Comparison of ENCODE assay signal across 18 mouse cellular contexts in the genomic region with DNA sequence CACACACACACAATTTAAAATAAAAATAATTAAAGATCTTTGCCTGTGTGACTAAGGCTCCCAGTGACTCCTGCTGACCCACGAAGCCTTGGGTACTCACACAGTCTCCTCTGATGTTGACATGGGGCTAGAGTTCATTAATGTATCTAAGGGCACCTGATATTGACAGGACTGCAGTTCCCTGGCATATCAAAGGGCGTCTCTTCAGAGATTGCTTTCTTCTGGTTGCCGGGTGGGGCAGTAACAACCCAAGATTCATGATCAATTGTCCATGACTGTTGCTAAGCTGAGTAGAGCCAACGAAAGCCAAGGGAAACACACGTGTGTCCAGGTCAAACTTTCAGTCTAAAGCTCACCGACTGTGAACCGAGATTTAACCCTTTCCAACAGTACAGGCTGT. TPM values are rescaled to one million over a fixed set of nuclear protein-coding genes. Genes with fewer than 3 reads are reported as not detected.
DNase-seq lines count a peak whose midpoint lies in the region; ATAC-seq lines count a peak whose summit lies in the region.
"Had no signal": no experiment of that assay in that cellular context is flagged by ENCODE, and none has a peak within 500 bp of the region (broad histone marks: within the 10 kb centered on the region; RNA-seq: fewer than 3 reads in every experiment).

No protein-coding gene starts in this region.

- H3K4me1 ChIP-seq in kidney, embryonic 14.5 days (ENCODE audit: control insufficient read depth, insufficient read depth, low read length): peaks cover 3% of the 10 kb centered on the region; the same call in 1 of the 2 replicates
- H3K4me1 ChIP-seq in midbrain, embryonic 16.5 days (ENCODE audit: control insufficient read depth, insufficient read depth, low read length): no peaks in the 10 kb centered on the region; the same call in 1 of the 2 replicates
- no peaks in the 10 kb centered on the region for H3K4me1 ChIP-seq in forebrain, embryonic 16.5 days (replicated peaks; ENCODE audit: control insufficient read depth, insufficient read depth, low read length)
- H3K4me1 ChIP-seq: forebrain, embryonic 13.5 days had no signal

- peak; percentile 71 for ATAC-seq in kidney, embryonic 14.5 days (ENCODE audit: low FRiP score, low TSS enrichment)
- ATAC-seq in monocyte, adult 5-6 weeks (replicated peaks; ENCODE audit: insufficient number of reproducible peaks, low FRiP score, low TSS enrichment, poor library complexity, severe bottlenecking): peak; percentile 18; the same call in 1 of the 2 replicates
- no peak for ATAC-seq in midbrain, embryonic 16.5 days
- no peak for ATAC-seq in forebrain, embryonic 16.5 days
- ATAC-seq: forebrain, embryonic 13.5 days; inflammation-experienced regulatory T-cells, adult 6 months; midbrain, embryonic 13.5 days had no signal

- no peak overlapping the region for H3K9ac ChIP-seq in kidney, embryonic 14.5 days (ENCODE audit: low read depth, low read length)
- H3K9ac ChIP-seq in midbrain, embryonic 16.5 days (ENCODE audit: low read depth, low read length): no peak overlapping the region
- H3K9ac ChIP-seq in forebrain, embryonic 16.5 days (replicated peaks; ENCODE audit: low read depth, low read length): no peak overlapping the region
- H3K9ac ChIP-seq: forebrain, embryonic 13.5 days; heart, embryonic 12.5 days; limb, embryonic 12.5 days; midbrain, embryonic 13.5 days had no signal

- 30% methylated on average over 7 of the region's 7 CpGs for WGBS in kidney, embryonic 14.5 days
- WGBS in midbrain, embryonic 16.5 days: 55% methylated on average over 7 of the region's 7 CpGs
- WGBS in forebrain, embryonic 16.5 days: 66% methylated on average over 7 of the region's 7 CpGs

- H3K27me3 ChIP-seq in kidney, embryonic 14.5 days (ENCODE audit: control insufficient read depth, insufficient read depth, low read length): no peaks in the 10 kb centered on the region
- H3K27me3 ChIP-seq in midbrain, embryonic 16.5 days (ENCODE audit: control insufficient read depth, insufficient read depth, low read depth, low read length): no peaks in the 10 kb centered on the region
- H3K27me3 ChIP-seq in forebrain, embryonic 16.5 days (replicated peaks; ENCODE audit: control insufficient read depth, insufficient read depth, low read length): no peaks in the 10 kb centered on the region
- H3K27me3 ChIP-seq: heart, embryonic 12.5 days; limb, embryonic 12.5 days; midbrain, embryonic 13.5 days had no signal

- H3K27ac ChIP-seq in kidney, embryonic 14.5 days (ENCODE audit: low read depth, low read length): no peak overlapping the region
- no peak overlapping the region for H3K27ac ChIP-seq in midbrain, embryonic 16.5 days (ENCODE audit: low read length)
- no peak overlapping the region for H3K27ac ChIP-seq in forebrain, embryonic 16.5 days (ENCODE audit: low read length)
- H3K27ac ChIP-seq: forebrain, embryonic 13.5 days; limb, embryonic 12.5 days; midbrain, embryonic 13.5 days had no signal

- H3K4me3 ChIP-seq in kidney, embryonic 14.5 days (ENCODE audit: low read length): no peak overlapping the region
- H3K4me3 ChIP-seq in midbrain, embryonic 16.5 days (ENCODE audit: low read depth, low read length): no peak overlapping the region
- no peak overlapping the region for H3K4me3 ChIP-seq in forebrain, embryonic 16.5 days (replicated peaks; ENCODE audit: low read length)
- H3K4me3 ChIP-seq: forebrain, embryonic 13.5 days; heart, embryonic 12.5 days; limb, embryonic 12.5 days; midbrain, embryonic 13.5 days had no signal

- peak; percentile 73 for DNase-seq in kidney, adult 11 months
- DNase-seq in kidney, adult 18-20 months: no peak
- peak; percentile 70 to 78 for DNase-seq in B cell, adult 2 months
- DNase-seq in cerebellum, adult 11 months: no peak
- DNase-seq: adrenal gland, adult 8-10 months; cerebellum, adult 9-10 months; gastrocnemius, postnatal 14 days; retina, postnatal 1 day; thymus, postnatal 36 days had no signal

- H3K36me3 ChIP-seq in kidney, embryonic 14.5 days (ENCODE audit: control insufficient read depth, insufficient read depth, low read length): no peaks in the 10 kb centered on the region
- H3K36me3 ChIP-seq in midbrain, embryonic 16.5 days (ENCODE audit: control insufficient read depth, insufficient read depth, low read length): no peaks in the 10 kb centered on the region
- no peaks in the 10 kb centered on the region for H3K36me3 ChIP-seq in forebrain, embryonic 16.5 days (ENCODE audit: control insufficient read depth, insufficient read depth)
- H3K36me3 ChIP-seq: heart, embryonic 12.5 days; limb, embryonic 12.5 days; midbrain, embryonic 13.5 days had no signal

- H3K4me2 ChIP-seq in kidney, embryonic 14.5 days (replicated peaks; ENCODE audit: low read depth, low read length): no peak overlapping the region
- no peak overlapping the region for H3K4me2 ChIP-seq in midbrain, embryonic 16.5 days (ENCODE audit: low read length)
- H3K4me2 ChIP-seq in forebrain, embryonic 16.5 days (ENCODE audit: low read length): no peak overlapping the region
- H3K4me2 ChIP-seq: forebrain, embryonic 13.5 days; heart, embryonic 12.5 days; limb, embryonic 12.5 days; midbrain, embryonic 13.5 days had no signal

- no peaks in the 10 kb centered on the region for H3K9me3 ChIP-seq in kidney, embryonic 14.5 days (ENCODE audit: control insufficient read depth, low read length)
- H3K9me3 ChIP-seq in midbrain, embryonic 16.5 days (replicated peaks; ENCODE audit: control insufficient read depth, low read length, poor library complexity, severe bottlenecking): no peaks in the 10 kb centered on the region
- no peaks in the 10 kb centered on the region for H3K9me3 ChIP-seq in forebrain, embryonic 16.5 days (ENCODE audit: control insufficient read depth, low read length)
- H3K9me3 ChIP-seq: forebrain, embryonic 13.5 days; midbrain, embryonic 13.5 days had no signal

RNA-seq across cellular contexts. Expression of a gene that starts 22.0 kb away (rescaled TPM):
- 19.7 and 33.1 TPM in 2 replicates for polyA plus RNA-seq in kidney, embryonic 14.5 days (2014; fragmentation: Nextera tagmentation; extraction: Ambion mirVana)
- total RNA-seq in monocyte, adult 5-6 weeks (2017): 56.9 to 89.0 TPM (median 61.3 TPM) in 3 replicates
- 50.9 and 53.0 TPM in 2 replicates for polyA plus RNA-seq in midbrain, embryonic 16.5 days (2015; fragmentation: Nextera tagmentation; extraction: Ambion mirVana)
- polyA plus RNA-seq in forebrain, embryonic 16.5 days (2015; fragmentation: Nextera tagmentation; extraction: Ambion mirVana): 38.1 and 40.4 TPM in 2 replicates

RNA-seq across cellular contexts. Expression of a gene that starts 45.1 kb away (rescaled TPM):
- polyA plus RNA-seq in kidney, embryonic 14.5 days (2014; fragmentation: Nextera tagmentation; extraction: Ambion mirVana): 16.8 and 34.5 TPM in 2 replicates
- 27.2 to 49.6 TPM (median 31.8 TPM) in 3 replicates for total RNA-seq in monocyte, adult 5-6 weeks (2017)
- polyA plus RNA-seq in midbrain, embryonic 16.5 days (2015; fragmentation: Nextera tagmentation; extraction: Ambion mirVana): 43.2 and 52.4 TPM in 2 replicates
- 43.3 and 53.4 TPM in 2 replicates for polyA plus RNA-seq in forebrain, embryonic 16.5 days (2015; fragmentation: Nextera tagmentation; extraction: Ambion mirVana)

Comparison
In these comparisons a context has a peak if more than half of its experiments do, and no peak if none do; other contexts are left out.
1. DNase-seq: peak in kidney, adult 11 months (single experiment) and B cell, adult 2 months (2 of 2); none in kidney, adult 18-20 months (single experiment) and cerebellum, adult 11 months (single experiment).
2. ATAC-seq: peak in kidney, embryonic 14.5 days (single experiment) and monocyte, adult 5-6 weeks (single experiment); none in midbrain, embryonic 16.5 days (single experiment) and forebrain, embryonic 16.5 days (single experiment).